Mouse (Mus musculus) layer of hippocampus, postnatal 10 days (tissue): ENCODE results near the gene Dlg2. TPM values are rescaled to one million over a fixed set of nuclear protein-coding genes. Genes with fewer than 3 reads are reported as not detected.

Experiments used
- DNase-seq, 2 experiments: peaks; one replicate each; pipeline ENCODE4 v3.0.0; 2021; ENCODE audit warnings: low spot score in 2 of 2
- total RNA-seq, 2 experiments: library from RNA; stranded (reverse); gene quantifications; 2 replicates each; pipeline ENCODE4 v1.2.3; 2021

Dlg2 gene
- total RNA-seq, 2 experiments from 2014 or later = 264 to 268 TPM

DNA sequence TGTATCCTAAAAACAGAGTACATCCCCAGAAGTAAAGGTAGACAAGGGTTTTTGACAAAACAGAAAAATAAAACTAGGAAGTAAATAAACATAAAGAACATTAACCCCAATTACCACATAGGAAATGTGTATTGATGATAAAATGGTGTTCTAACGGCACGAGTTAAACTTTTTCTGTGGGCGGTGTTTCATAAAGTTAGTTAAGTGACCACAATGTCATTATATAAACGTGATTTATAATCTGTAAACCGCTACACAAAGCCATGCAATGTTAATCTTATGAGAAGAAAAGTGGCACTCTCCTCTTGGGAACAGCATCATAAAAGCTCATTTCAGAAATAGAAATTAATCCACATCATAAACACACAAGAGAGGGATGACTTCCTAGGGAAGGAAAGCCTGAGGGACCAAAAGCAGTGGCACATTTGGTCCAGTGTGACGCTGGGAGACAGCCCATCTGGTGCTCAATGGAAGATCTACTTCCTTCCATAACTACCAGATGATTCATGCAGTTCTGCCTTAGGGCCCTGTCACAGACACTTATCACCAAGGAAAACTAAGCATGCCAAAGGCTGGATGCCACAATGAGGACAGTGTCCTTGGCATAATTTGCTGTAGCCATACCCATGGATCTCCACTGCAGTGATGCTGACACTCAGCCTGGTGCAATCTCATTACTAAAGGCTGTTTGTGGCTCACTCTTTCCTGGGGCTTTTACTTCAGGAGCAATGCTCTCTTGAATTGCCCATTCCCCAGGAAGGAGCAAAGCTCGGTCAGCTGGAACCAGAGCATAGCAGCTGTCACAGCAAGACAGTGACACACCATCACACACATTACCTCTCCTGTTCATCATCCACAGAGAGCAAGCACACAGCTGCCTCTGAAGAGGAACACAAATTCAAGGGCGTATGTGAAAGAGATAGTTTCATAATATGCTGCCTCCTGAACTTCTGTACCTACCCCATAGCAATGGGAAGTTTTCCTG is 1963.3 kb downstream of the Dlg2 start:
- no peak for DNase-seq

GRCm38 (mm10) chr7:92441611-92442010 is 1965.1 kb downstream of the Dlg2 start:
- DNase-seq = no peak

DNA sequence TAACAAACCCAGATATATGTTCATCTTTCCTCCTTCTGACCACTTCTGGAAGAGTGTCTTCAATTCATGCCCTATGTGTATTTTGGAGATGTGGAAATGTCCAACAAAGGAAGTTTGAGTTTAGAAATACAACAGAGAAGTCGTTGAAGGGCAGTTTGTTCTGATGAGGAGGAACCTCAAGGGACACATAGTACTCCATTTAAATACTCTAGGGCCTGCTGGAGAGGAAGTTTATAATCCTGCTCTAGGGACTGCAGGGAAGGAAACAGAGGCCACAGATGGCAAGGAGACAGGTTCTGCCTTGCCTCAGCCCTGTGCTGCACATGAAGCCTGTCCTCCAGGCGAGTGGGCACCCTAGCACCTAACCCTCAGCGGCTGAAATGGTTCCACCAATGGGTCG is 1965.6 kb downstream of the Dlg2 start:
- DNase-seq = no peak

- DNase-seq = no peak
Observed at GRCm38 (mm10) chr7:92447938-92448337, 1971.5 kb downstream of the Dlg2 start.

DNA sequence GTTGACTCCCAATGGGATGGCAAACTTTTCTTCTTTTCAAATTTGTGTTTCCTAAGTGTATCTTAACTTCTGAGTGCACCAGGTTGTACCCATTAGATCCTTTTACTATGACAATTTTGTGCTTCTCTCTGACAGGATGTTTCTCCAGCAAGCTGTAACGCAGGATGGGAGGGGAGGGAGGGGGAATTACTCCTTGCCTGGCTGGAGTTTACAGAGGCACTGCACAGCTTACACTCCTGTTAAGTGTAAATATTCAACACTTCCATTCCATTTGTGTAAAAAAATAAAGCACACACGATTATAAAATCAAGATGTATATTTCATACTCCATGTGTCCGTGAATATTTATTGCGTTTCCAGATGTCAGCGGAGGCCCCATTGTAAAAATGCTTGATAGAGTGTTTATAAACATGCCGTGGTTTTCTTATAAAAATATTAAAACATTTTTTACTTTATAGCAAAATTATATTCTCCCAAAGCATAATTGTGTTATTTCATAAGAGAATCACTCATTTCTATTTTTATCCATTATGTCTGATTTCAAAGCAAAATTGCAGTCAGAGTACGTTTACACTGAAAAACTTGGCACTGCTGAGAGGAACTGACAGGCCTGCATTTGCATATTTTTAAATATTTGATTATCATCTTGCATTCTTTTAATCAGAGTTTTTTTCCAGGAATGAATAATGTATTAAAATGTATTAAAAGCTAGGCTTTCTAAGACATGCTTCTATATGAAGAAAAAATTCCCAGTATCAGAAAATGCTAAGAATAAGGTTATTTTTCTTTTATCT is 1972.5 kb downstream of the Dlg2 start:
- DNase-seq = no peak

- DNase-seq = no peak
Observed at GRCm38 (mm10) chr7:92454176-92454575, 1977.7 kb downstream of the Dlg2 start.

DNA sequence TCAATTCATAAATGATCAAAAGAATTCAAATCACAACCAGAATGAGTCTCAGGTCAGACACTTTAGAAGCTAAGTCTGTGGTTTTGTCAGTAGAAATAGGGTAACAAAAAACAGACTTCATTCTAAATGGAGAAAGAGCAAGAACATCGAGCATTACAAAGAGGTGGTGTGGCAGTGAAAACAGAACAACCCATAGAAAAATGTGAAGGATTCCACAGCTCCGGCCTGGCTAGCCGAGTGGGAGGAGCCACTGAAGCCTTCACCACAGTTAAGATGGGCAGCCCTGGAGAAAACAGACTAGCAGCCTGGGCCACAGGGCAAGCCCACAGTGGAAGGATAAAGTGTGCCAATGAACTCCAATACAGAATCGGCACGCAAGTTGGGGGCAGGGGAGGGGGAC is 1979.5 kb downstream of the Dlg2 start:
- DNase-seq = no peak

DNA sequence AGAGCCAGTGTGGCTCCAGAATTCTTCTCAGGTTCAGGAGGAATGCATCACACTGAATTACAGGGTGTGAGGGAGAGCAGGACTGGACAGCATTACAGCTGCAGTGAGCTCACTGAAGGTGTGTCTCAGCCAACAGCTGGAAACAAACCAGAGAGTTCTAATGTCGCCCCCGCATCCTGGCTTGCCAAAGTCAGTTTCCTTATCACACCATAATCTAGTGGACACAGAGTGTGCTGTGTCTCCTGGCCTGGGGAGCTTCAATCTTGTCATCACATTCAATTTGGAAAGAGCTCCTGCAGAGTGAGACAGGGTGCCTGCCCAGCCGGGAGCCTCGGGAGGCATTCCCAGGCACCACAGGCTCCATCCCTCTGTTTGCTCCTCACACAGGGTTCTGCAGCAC is 1981.3 kb downstream of the Dlg2 start:
- no peak for DNase-seq

- DNase-seq = no peak
Observed at GRCm38 (mm10) chr7:92458308-92458707, 1981.8 kb downstream of the Dlg2 start.

DNA sequence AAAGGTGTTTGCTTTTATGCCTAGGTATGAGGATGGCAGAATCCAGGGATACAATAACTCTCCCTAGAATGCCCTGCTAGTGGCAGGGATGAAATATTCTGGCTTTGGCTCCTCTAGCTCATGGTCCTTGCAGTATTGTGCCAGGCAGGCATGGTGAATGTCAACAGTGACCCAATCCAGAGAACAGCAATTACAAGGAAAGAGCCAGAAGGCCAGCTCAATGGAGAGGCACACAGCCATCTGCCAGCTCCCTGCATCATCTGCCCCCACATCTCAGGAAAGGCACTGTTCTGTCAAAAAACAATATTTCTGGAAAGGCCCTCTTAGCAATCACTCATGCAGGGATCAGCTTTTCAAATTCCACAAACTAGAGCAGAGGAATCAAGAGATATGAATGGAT is 1984.1 kb downstream of the Dlg2 start:
- DNase-seq = peak; percentile 23 to 36

DNA sequence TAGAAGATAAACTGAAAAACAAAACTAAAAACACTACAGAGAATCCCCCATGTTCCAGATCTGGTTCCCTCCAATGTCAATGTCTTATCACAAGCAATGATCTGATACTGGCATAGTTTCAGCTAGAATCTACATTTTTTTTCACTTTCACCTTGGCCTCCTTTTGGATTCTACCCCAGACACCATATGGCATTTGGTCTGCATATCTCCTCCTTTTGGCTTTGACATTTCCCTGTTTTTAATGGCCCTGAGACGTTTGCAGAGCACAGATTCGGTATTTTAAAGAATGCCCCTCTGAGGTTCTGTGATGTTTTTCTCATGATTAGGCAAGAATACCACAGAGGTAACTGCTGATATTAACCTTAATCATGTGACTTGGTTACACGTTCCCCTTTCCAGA is 1984.8 kb downstream of the Dlg2 start:
- DNase-seq = no peak

GRCm38 (mm10) chr7:92463080-92463877 is 1986.8 kb downstream of the Dlg2 start:
- no peak for DNase-seq

- no peak for DNase-seq
Observed at GRCm38 (mm10) chr7:92464290-92464689, 1987.8 kb downstream of the Dlg2 start.

DNA sequence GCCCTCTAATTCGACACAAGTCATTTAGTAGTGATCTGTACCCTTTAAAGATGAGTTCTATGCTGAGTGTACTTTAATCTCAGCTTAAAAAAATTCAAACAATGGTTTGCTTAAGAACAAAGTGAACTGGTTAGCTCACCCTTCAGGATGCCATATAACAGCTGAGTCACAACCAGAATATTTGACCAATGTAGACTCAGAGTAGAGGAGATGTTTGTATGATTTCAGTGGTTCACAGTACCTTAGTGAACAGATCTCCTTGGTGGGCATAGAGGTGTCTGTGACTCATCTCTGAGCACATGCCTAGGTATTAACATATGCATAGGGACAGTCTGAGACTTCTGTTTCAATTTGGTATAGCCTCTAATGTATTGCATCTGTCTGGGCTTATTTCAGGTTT is 2002.7 kb downstream of the Dlg2 start:
- DNase-seq = no peak

- DNase-seq = no peak
Observed at GRCm38 (mm10) chr7:92479748-92480147, 2003.3 kb downstream of the Dlg2 start.

GRCm38 (mm10) chr7:92483346-92483745 is 2006.9 kb downstream of the Dlg2 start:
- DNase-seq = no peak

- no peak for DNase-seq
Observed at GRCm38 (mm10) chr7:92485881-92486710, 2009.6 kb downstream of the Dlg2 start.

- no peak for DNase-seq
Observed at GRCm38 (mm10) chr7:92486878-92487277, 2010.4 kb downstream of the Dlg2 start.

- DNase-seq = no peak
Observed at GRCm38 (mm10) chr7:92492262-92492661, 2015.8 kb downstream of the Dlg2 start.

GRCm38 (mm10) chr7:92493521-92493920 is 2017.0 kb downstream of the Dlg2 start:
- no peak for DNase-seq
